Mouse (Mus musculus) bone marrow, adult 2 months (tissue): ENCODE data around the gene Lnx2.

Experiments used
- CTCF ChIP-seq: fragments of 200-500 bp; IDR thresholded peaks from 2 replicates; pipeline ENCODE4 v1.5.1; 2011; ENCODE audit warnings: low read length, control low read depth; ENCODE audit not compliant: control insufficient read depth, insufficient read depth
- POLR2A ChIP-seq: fragments of 200-500 bp; IDR thresholded peaks from 2 replicates; pipeline ENCODE4 v1.6.1; 2011; ENCODE audit warnings: low read depth, mild to moderate bottlenecking, control low read depth, low read length, borderline replicate concordance; ENCODE audit not compliant: control insufficient read depth

DNA sequence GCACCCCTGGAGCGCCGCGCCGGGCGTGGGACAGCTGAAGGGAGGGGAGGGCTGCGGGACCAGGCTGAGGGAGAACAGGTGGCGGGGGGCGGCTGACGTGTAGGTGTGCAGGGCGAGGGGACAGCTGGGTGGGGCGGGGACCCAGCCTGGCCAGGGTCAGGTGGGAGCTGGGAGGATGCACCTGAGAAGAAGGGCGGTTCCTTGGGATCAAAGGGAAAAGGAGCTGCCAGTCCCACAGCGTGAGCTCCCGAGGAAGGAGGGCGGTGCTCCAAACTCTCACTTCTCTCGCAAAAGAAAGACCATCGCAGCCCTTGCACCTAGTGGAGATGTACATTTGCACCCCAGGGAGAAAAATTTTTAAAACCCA is 396 bp upstream of the Lnx2 start, which contains the start of gene Polr1d:
- TF ChIP-seq POLR2A, result no peak
- TF ChIP-seq CTCF, result no peak
